Mouse (Mus musculus) erythroid progenitor cell, adult 5-6 weeks (primary cell): ENCODE data around the gene Snrpf. TPM values are rescaled to one million over a fixed set of nuclear protein-coding genes. Genes with fewer than 3 reads are reported as not detected.
A peak's percentile ranks its signal among the peaks of the same experiment; 100 is the strongest.

Source experiments
- ATAC-seq: replicated peaks from 2 replicates; pipeline ENCODE4 v1.8.0; 2016; ENCODE audit warnings: moderate number of reproducible peaks, mild to moderate bottlenecking, moderate TSS enrichment, inconsistent platforms; ENCODE audit not compliant: poor library complexity, low FRiP score, severe bottlenecking
- total RNA-seq, 2 experiments: library from RNA; stranded (forward) in 1 of 2; stranded (reverse) in 1 of 2; fragments of 150-400 nt in 1 of 2; fragments of 186-747, 209-891 nt in 1 of 2; gene quantifications; 2 replicates each; pipeline versions ENCODE4 v1.2.3 to v1.2.4; 2015 to 2017; ENCODE audit warnings: low replicate concordance in 2 of 2

The Snrpf gene
- total RNA-seq, 2 experiments from 2014 or later = 62.5 to 83.2 TPM

- peak; percentile 99 for ATAC-seq
These were observed 49.6 kb downstream of the Snrpf start, which contains the start of gene Amdhd1 for GRCm38 (mm10) chr10:93539775-93540430. Gene Amdhd1 (minus strand): TSS chr10:93540033.

- no peak for ATAC-seq
These were observed 50.7 kb downstream of the Snrpf start for GRCm38 (mm10) chr10:93538818-93539217.

GRCm38 (mm10) chr10:93538287-93538686, 51.2 kb downstream of the Snrpf start:
- ATAC-seq = no peak

Other genes starting within 250 kb of the Snrpf start
- gene Lta4h, start 136.3 kb downstream of the Snrpf start, total RNA-seq (2015; ENCODE audit: low replicate concordance) = 142 and 159 TPM in 2 replicates
- 74.7 and 82.2 TPM in 2 replicates for gene Lta4h, start 136.3 kb downstream of the Snrpf start, total RNA-seq (2017; ENCODE audit: low replicate concordance)
- 2.2 TPM in 1 of 2 replicates, not detected in the other for gene Hal, start 100.9 kb downstream of the Snrpf start, total RNA-seq (2015; ENCODE audit: low replicate concordance)
- 1.4 TPM in 1 of 2 replicates, not detected in the other for gene Hal, start 100.9 kb downstream of the Snrpf start, total RNA-seq (2017; ENCODE audit: low replicate concordance)
- gene Amdhd1, start 49.7 kb downstream of the Snrpf start, total RNA-seq (2015; ENCODE audit: low replicate concordance) = 0.42 TPM in 1 of 2 replicates, not detected in the other
- not detected in 2 replicates for gene Amdhd1, start 49.7 kb downstream of the Snrpf start, total RNA-seq (2017; ENCODE audit: low replicate concordance)
- not detected in 2 replicates for gene Ccdc38, start 49.1 kb downstream of the Snrpf start, total RNA-seq (2015; ENCODE audit: low replicate concordance)
- 0.26 TPM in 1 of 2 replicates, not detected in the other for gene Ccdc38, start 49.1 kb downstream of the Snrpf start, total RNA-seq (2017; ENCODE audit: low replicate concordance)
- 16.6 and 18.0 TPM in 2 replicates for gene Ntn4, start 51.0 kb upstream of the Snrpf start, total RNA-seq (2015; ENCODE audit: low replicate concordance)
- 10.0 and 18.5 TPM in 2 replicates for gene Ntn4, start 51.0 kb upstream of the Snrpf start, total RNA-seq (2017; ENCODE audit: low replicate concordance)
- gene Usp44, start 241.8 kb upstream of the Snrpf start, total RNA-seq (2015; ENCODE audit: low replicate concordance) = not detected in 2 replicates
- not detected in 2 replicates for gene Usp44, start 241.8 kb upstream of the Snrpf start, total RNA-seq (2017; ENCODE audit: low replicate concordance)